Mouse (Mus musculus) cerebellum, adult 2 months (tissue): ENCODE measurements around the gene Dusp1.

Experiments
- CTCF ChIP-seq: fragments of 200-500 bp; IDR thresholded peaks from 2 replicates; pipeline ENCODE4 v1.5.1; 2011; ENCODE audit warnings: low read depth, mild to moderate bottlenecking, control low read depth, low read length, moderate library complexity, borderline replicate concordance; ENCODE audit not compliant: insufficient read depth
- POLR2A ChIP-seq: fragments of 200-500 bp; IDR thresholded peaks from 2 replicates; pipeline ENCODE4 v1.6.1; 2011; ENCODE audit warnings: low read length, control low read depth, borderline replicate concordance; ENCODE audit not compliant: insufficient read depth

DNA sequence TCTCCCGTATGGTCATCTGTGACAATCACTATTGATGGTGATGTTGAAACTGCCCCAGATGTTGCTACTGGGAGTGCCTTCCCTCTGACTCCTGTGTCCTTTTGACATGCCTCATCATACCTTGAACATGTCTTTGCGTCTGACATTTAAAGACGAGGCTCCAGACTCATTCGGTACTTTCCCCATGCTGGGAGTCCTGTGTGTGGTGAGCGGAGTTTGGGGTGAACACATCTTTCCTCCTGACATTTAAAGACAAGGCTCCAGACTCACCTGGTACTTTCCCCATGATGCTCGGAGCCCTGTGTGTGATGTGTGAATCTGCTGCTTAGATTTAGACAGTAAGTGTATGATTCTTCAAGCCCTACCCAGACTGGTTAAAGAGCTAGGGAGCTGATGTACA, 10.8 kb downstream of the Dusp1 start:
- no peak for TF ChIP-seq CTCF
- no peak for TF ChIP-seq POLR2A
